Mouse (Mus musculus) neural tube, embryonic 10.5 days (tissue): Measurements from ENCODE around the gene Tas2r115.
"Not testable (repeated sequence)": the region's sequence is repeated elsewhere in the genome, so short reads cannot be mapped to it uniquely, and the experiment has no call there.

ENCODE experiments used
- DNase-seq: peaks from one replicate; pipeline ENCODE4 v3.0.0-alpha.2; 2017; ENCODE audit warnings: low spot score; ENCODE audit errors: extremely low spot score

Gene Tas2r115

DNA sequence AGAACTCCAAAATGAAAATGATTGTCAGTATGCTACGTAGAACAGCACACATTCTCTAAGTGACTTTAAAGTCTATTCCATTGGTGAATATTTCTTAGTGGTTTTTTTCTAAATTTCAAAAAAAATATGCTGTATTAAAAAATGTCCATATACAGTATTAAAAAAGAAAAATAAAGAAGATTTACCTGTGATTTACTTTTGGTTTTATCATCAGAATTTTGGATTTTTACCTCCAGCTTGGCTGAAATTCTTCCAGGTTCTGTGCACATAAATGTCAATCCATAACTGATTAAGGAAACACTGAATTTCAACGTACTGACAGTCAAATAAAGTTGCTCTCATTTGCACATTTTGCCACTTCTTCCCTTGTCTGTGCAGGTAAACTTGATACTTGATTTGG, at the start of gene Tas2r115:
Gene Tas2r115 (minus strand): TSS at position 101 of the 400 bp plus-strand sequence.
- no peak for DNase-seq

DNA sequence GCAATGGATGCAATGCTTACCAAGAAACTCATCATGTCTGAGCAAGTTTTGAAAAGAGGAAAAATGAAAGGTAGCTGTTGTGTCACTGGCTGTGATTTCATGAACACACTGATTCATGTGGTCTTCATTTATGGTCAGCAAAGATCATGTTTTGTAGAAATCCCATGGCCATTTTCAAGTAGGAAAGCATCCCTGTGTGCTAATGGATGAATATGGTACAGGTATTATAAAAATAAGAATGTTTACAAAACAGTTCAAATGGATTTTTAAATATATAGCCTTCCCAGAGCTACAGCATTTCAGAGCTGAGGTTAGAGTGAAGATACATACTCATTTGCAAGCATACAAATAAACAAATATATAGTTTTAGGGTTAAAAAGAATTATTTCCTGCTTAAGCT, 40.2 kb upstream of the Tas2r115 start, which contains the start of gene Tas2r136:
Gene Tas2r136 (minus strand): TSS at position 101 of the 400 bp plus-strand sequence.
- DNase-seq, result no peak

DNA sequence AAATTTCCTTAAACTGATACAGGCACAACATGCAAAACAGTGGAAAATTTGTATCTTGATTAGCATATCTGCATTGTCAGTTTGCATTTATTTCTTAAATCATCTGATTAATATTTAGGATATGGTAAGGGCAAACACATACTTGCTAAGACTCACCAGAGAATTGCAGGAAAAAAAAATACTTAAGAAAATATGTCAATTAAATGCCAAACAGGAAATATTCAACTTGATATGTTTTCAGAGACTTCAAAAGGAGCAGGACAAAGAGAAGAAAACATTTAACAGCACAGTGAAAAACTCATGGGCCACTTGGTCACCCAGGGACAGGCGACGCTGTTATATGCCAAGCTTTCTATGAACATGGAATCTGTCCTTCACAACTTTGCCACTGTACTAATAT, 24.0 kb upstream of the Tas2r115 start, which contains the start of gene Tas2r102:
Gene Tas2r102 (plus strand): TSS at position 301 of the 400 bp plus-strand sequence.
- DNase-seq, result no peak

DNA sequence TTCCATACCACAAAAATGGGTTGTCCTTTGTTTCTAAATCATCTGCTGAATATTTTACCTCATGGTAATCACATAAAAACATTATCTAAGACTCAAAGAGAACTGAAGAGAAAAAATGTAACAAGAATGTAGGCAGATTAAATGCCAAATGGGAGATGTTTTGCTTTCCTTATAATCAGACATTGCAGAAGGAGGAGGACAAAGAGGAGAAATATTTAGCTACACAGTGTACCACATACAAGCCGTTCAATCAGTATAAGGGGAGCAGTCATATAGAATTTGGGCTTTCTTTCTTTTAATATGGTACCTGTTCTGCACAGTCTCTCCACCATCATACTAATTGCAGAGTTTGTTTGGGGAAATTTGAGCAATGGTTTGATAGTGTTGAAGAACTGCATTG, 16.6 kb upstream of the Tas2r115 start, which contains the start of gene Tas2r124:
Gene Tas2r124 (plus strand): TSS at position 301 of the 400 bp plus-strand sequence.
- no peak for DNase-seq

DNA sequence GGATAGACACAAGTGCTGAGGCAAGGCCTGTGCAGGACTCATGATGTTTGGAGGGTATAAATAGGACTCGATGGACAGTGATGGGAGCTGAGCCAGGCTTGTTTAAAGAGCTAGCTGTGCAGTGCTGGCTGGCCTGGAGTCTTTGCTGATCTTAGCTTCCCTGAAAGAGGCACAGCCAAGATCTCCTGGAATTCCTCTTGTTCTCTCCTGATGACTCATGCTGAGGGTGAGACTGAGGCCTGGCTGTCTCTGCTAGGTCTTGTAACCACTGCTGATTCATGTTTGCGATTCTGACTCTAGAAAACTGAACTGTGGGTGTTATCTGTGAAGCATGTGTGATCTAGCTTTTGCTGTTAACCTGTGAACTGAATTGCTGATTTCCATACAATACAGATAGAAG, 12.4 kb upstream of the Tas2r115 start:
- DNase-seq, result no peak

DNA sequence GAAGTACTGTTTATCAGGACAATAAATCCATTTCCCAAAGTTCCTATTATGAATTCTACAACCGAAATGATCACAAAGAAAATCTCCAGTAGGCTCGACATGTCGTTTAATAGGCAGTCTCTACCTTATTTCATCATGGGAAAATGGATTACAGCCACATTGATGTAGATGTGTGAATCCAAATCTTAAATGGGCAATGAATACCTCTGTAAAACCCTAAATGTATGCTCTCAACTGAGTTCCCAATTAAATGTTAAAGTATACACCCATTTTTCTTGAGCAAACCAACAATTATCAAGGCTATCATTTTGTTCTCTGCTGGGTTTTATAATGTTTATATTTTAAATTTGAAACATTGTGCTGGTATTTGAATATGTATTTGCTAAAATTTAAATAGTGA, 26.0 kb downstream of the Tas2r115 start, which contains the start of gene Tas2r122:
Gene Tas2r122 (minus strand): TSS at position 101 of the 400 bp plus-strand sequence.
- DNase-seq, result no peak

DNA sequence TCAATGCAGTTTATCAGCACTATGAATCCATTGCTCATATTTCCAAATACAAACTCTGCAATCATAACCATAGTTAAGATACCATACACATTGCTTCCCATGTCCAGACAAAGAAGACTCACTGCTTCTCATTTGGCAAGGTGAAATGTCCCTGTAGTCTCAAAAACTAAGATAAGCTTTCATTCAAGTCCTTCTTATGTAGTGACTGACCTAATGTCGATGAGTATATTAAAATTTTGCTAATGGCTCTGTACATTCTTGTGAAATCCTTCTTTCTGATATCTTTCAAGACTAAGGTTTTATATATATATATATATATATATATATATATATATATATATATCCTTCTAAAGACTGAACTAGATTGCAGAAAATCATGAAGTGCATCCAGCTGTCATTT, 36.9 kb downstream of the Tas2r115 start, which contains the start of gene Tas2r121:
Gene Tas2r121 (minus strand): TSS at position 101 of the 400 bp plus-strand sequence.
- no peak for DNase-seq

DNA sequence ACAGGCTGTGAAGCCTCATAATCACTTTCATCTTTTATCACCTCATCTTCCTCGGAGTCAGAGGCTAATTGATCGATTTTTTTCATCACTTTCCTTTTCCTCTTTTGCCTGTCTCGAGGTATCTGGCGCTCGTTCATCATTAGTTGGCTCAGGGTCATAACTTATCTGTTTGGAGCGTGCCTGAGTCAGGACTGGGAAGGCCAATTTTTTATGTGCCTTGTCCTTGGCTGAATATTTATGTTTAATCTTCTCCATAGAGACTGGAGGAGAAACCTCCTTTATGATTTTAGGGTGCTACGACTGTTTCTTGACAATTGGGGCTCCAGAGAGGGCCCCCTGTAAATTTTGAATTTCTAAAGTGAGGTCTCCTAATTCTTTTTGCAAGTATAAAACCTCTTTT, 46.2 kb downstream of the Tas2r115 start:
- DNase-seq, result not testable (repeated sequence)
